8 mouse cellular contexts compared by ENCODE assay signal in the genomic region with DNA sequence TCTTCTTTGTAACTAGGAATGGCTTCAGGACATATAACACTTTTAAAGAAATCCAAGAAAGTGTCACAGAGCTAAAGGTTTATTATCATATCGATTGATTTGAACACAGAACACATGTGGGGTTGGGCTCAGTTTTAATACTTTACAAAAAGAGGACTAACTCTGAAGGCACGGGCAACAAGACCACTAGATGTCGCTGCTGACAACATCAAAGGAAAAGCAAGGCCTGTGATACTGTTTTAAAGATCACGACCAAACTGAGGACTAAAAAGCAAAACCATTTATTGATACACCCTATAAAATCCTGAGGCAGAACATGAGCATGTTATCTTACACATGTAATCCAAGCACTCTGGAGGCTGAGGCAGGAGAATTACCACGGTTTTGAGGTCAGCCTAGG. TPM values are rescaled to one million over a fixed set of nuclear protein-coding genes. Genes with fewer than 3 reads are reported as not detected.
DNase-seq lines count a peak whose midpoint lies in the region; ATAC-seq and TF ChIP-seq lines count a peak whose summit lies in the region.

No protein-coding gene starts in this region.

- DNase-seq in heart, adult 2 months, result peak; percentile 51 to 65
- no peak for DNase-seq in heart, adult 11 months
- DNase-seq in c-Kit-negative CD71-positive TER-119-positive erythroid progenitor cells, embryonic 14.5 days (ENCODE audit: low read depth, low spot score), result peak; percentile 48
- DNase-seq in forebrain, embryonic 11.5 days (ENCODE audit: low spot score), result peak; percentile 66
- peak; percentile 26 to 85 for DNase-seq in layer of hippocampus, postnatal 25 days (ENCODE audit: extremely low spot score in 1 of 2, low spot score in 1 of 2)
- peak; percentile 52 to 74 for DNase-seq in right cerebral cortex, postnatal 36 days (ENCODE audit: low spot score in 2 of 2)

- H3K9me3 ChIP-seq in forebrain, embryonic 11.5 days (ENCODE audit: control insufficient read depth, low read length), result no peaks in the 10 kb centered on the region
- H3K9me3 ChIP-seq in hindbrain, embryonic 13.5 days, result no peaks in the 10 kb centered on the region

- H3K27ac ChIP-seq in heart, adult 2 months, result no peak overlapping the region
- no peak overlapping the region for H3K27ac ChIP-seq in forebrain, embryonic 11.5 days (ENCODE audit: low read depth, low read length)
- no peak overlapping the region for H3K27ac ChIP-seq in hindbrain, embryonic 13.5 days

- no peak for TF ChIP-seq EP300 in heart, adult 2 months (IDR thresholded peaks at IDR 0.05; ENCODE audit: insufficient read depth, low read depth, low read length)

- no peak for TF ChIP-seq POLR2A in heart, adult 2 months (IDR thresholded peaks at IDR 0.05; ENCODE audit: insufficient read depth, low read depth, low read length)

- WGBS in heart, adult 2 months, result 19% methylated on average over 5 of the region's 5 CpGs
- WGBS in forebrain, embryonic 11.5 days, result 22% methylated on average over 5 of the region's 5 CpGs
- WGBS in hindbrain, embryonic 13.5 days, result 24% methylated on average over 5 of the region's 5 CpGs

- H3K79me2 ChIP-seq in heart, adult 2 months (replicated peaks; ENCODE audit: control insufficient read depth, insufficient read depth, low read length), result no peaks in the 10 kb centered on the region

- H3K4me1 ChIP-seq in heart, adult 2 months (ENCODE audit: control insufficient read depth, insufficient read depth, low read length), result peaks cover 1% of the 10 kb centered on the region; the same call in 1 of the 2 replicates
- H3K4me1 ChIP-seq in forebrain, embryonic 11.5 days (replicated peaks; ENCODE audit: control insufficient read depth, insufficient read depth, low read length), result 0 out of 2 replicates have a peak, but pooled peaks cover 2% of the 10 kb centered on the region
- H3K4me1 ChIP-seq in hindbrain, embryonic 13.5 days (replicated peaks), result no peaks in the 10 kb centered on the region

- no peak overlapping the region for H3K9ac ChIP-seq in heart, adult 2 months (ENCODE audit: low read depth, low read length)
- no peak overlapping the region for H3K9ac ChIP-seq in forebrain, embryonic 11.5 days (ENCODE audit: low read length)
- H3K9ac ChIP-seq in hindbrain, embryonic 13.5 days, result no peak overlapping the region

- peak; percentile 87 for TF ChIP-seq CTCF in heart, adult 2 months (IDR thresholded peaks at IDR 0.05)

- ATAC-seq in forebrain, embryonic 11.5 days (replicated peaks; ENCODE audit: low FRiP score), result 0 out of 2 replicates have a peak, but pooled peaks have one; percentile 31
- peak; percentile 46; the same call in 1 of the 2 replicates for ATAC-seq in hindbrain, embryonic 13.5 days (ENCODE audit: low FRiP score)
- ATAC-seq in megakaryocyte, adult 5-6 weeks (ENCODE audit: poor library complexity, severe bottlenecking), result peak; percentile 81

- no peak overlapping the region for H3K4me3 ChIP-seq in heart, adult 2 months
- no peak overlapping the region for H3K4me3 ChIP-seq in forebrain, embryonic 11.5 days (ENCODE audit: low read depth, low read length)
- no peak overlapping the region for H3K4me3 ChIP-seq in hindbrain, embryonic 13.5 days

- no peak overlapping the region for H3K4me2 ChIP-seq in forebrain, embryonic 11.5 days (ENCODE audit: low read depth, low read length, severe bottlenecking)
- H3K4me2 ChIP-seq in hindbrain, embryonic 13.5 days, result no peak overlapping the region

- H3K27me3 ChIP-seq in heart, adult 2 months (ENCODE audit: control insufficient read depth, insufficient read depth, low read length), result no peaks in the 10 kb centered on the region
- no peaks in the 10 kb centered on the region for H3K27me3 ChIP-seq in forebrain, embryonic 11.5 days (ENCODE audit: control insufficient read depth, insufficient read depth, low read length)
- no peaks in the 10 kb centered on the region for H3K27me3 ChIP-seq in hindbrain, embryonic 13.5 days

- intact Hi-C loops in heart, adult 2 months (cut with DNase I), result loop anchor here (1.0 to 5.0 kb wide), 2 partner anchors 532 to 706 kb away; a partner anchor contains a TSS

- peaks cover 5% of the 10 kb centered on the region; the same call in 1 of the 2 replicates for H3K36me3 ChIP-seq in heart, adult 2 months (ENCODE audit: control insufficient read depth, insufficient read depth, low read length)
- peaks cover 15% of the 10 kb centered on the region for H3K36me3 ChIP-seq in forebrain, embryonic 11.5 days (ENCODE audit: control insufficient read depth, insufficient read depth, low read length)
- H3K36me3 ChIP-seq in hindbrain, embryonic 13.5 days, result peaks cover 35% of the 10 kb centered on the region

RNA-seq across cellular contexts. Expression of a gene that starts 7.1 kb away (rescaled TPM):
- 100 to 1,000 TPM; 175 to 189 TPM for total RNA-seq in heart, adult 2 months (2021)
- polyA plus RNA-seq in heart, adult 2 months (2012; rRNA removed), result 119 and 153 TPM in 2 replicates
- polyA plus RNA-seq in forebrain, embryonic 11.5 days (2014; fragmentation: Nextera tagmentation; extraction: Ambion mirVana), result 184 and 225 TPM in 2 replicates
- 142 and 150 TPM in 2 replicates for polyA plus RNA-seq in hindbrain, embryonic 13.5 days (2015; fragmentation: Nextera tagmentation; extraction: Ambion mirVana)
- 100 to 1,000 TPM; 207 to 248 TPM for total RNA-seq in layer of hippocampus, postnatal 25 days (2021)
- total RNA-seq in megakaryocyte, adult 5-6 weeks (2015), result 1,373 and 1,381 TPM in 2 replicates
- 1,440 and 1,451 TPM in 2 replicates for total RNA-seq in megakaryocyte, adult 5-6 weeks (2017)

RNA-seq across cellular contexts. Expression of a gene that starts 24.7 kb away (rescaled TPM):
- total RNA-seq in heart, adult 2 months (2021), result 1 to 10 TPM in 1 of 2 experiments, under 1 TPM in 1; 0.57 to 1.0 TPM
- 1.2 and 2.3 TPM in 2 replicates for polyA plus RNA-seq in heart, adult 2 months (2012; rRNA removed)
- polyA plus RNA-seq in forebrain, embryonic 11.5 days (2014; fragmentation: Nextera tagmentation; extraction: Ambion mirVana), result 0.45 and 1.3 TPM in 2 replicates
- 0.88 and 0.93 TPM in 2 replicates for polyA plus RNA-seq in hindbrain, embryonic 13.5 days (2015; fragmentation: Nextera tagmentation; extraction: Ambion mirVana)
- 1 to 10 TPM; 2.0 to 2.7 TPM for total RNA-seq in layer of hippocampus, postnatal 25 days (2021)
- total RNA-seq in megakaryocyte, adult 5-6 weeks (2015), result not detected in 2 replicates
- not detected in 2 replicates for total RNA-seq in megakaryocyte, adult 5-6 weeks (2017)

Comparison
In these comparisons a context has a peak if more than half of its experiments do, and no peak if none do; other contexts are left out.
1. ATAC-seq: peak in every context shown above with its lines; median percentile 81 in megakaryocyte, adult 5-6 weeks; 46 in hindbrain, embryonic 13.5 days; 31 in forebrain, embryonic 11.5 days.
2. RNA of a gene that starts 7.1 kb away (total RNA-seq): 1,373 to 1,451 TPM in megakaryocyte, adult 5-6 weeks; 207 to 248 TPM in layer of hippocampus, postnatal 25 days and 175 to 189 TPM in heart, adult 2 months; every median in the first group is over 4 times any median in the second.